Mouse (Mus musculus) cerebellum, adult 11-12 months (tissue): ENCODE measurements at regions not wholly inside any gene's neighbourhood (a gene's known extent, or its start where the extent isn't known, plus 50 kb on each side); places are given as distances from the start of the nearest gene placed in this dataset.
"Not testable (repeated sequence)": the region's sequence is repeated elsewhere in the genome, so short reads cannot be mapped to it uniquely, and the experiment has no call there.

Source experiments
- DNase-seq: peaks from one replicate; pipeline ENCODE4 v3.0.0; 2022

- not testable (repeated sequence) for DNase-seq
These were observed 288.7 kb downstream of the Fut8 start for GRCm38 (mm10) chr12:77526581-77526980.

- DNase-seq, result peak; percentile 65
These were observed 289.6 kb downstream of the Fut8 start for GRCm38 (mm10) chr12:77527499-77527898.

GRCm38 (mm10) chr12:77527953-77528865 lies 290.3 kb downstream of the Fut8 start:
- peak; percentile 98 for DNase-seq

- no peak for DNase-seq
These were observed 290.9 kb downstream of the Fut8 start for GRCm38 (mm10) chr12:77528868-77529271.

- DNase-seq, result no peak
These were observed 291.5 kb downstream of the Fut8 start for GRCm38 (mm10) chr12:77529414-77529813.

- no peak for DNase-seq
These were observed 292.0 kb downstream of the Fut8 start for GRCm38 (mm10) chr12:77529955-77530354.

- DNase-seq, result no peak
These were observed 293.4 kb downstream of the Fut8 start for GRCm38 (mm10) chr12:77531294-77531693.

- DNase-seq, result no peak
These were observed 294.6 kb downstream of the Fut8 start for GRCm38 (mm10) chr12:77532547-77532946.

- DNase-seq, result no peak
These were observed 295.7 kb downstream of the Fut8 start for GRCm38 (mm10) chr12:77533606-77534005.

GRCm38 (mm10) chr12:77534079-77534478 lies 296.2 kb downstream of the Fut8 start:
- DNase-seq, result no peak

GRCm38 (mm10) chr12:77535147-77535546 lies 297.2 kb downstream of the Fut8 start:
- no peak for DNase-seq

- no peak for DNase-seq
These were observed 299.4 kb downstream of the Fut8 start for GRCm38 (mm10) chr12:77537139-77537848.

GRCm38 (mm10) chr12:77539661-77540431 lies 301.9 kb downstream of the Fut8 start:
- DNase-seq, result no peak

GRCm38 (mm10) chr12:77541051-77541765 lies 303.3 kb downstream of the Fut8 start:
- DNase-seq, result peak; percentile 35

- no peak for DNase-seq
These were observed 303.9 kb downstream of the Fut8 start for GRCm38 (mm10) chr12:77541826-77542225.

GRCm38 (mm10) chr12:77543651-77544050 lies 305.7 kb downstream of the Fut8 start:
- no peak for DNase-seq

- peak; percentile 4 for DNase-seq
These were observed 308.2 kb downstream of the Fut8 start for GRCm38 (mm10) chr12:77546165-77546564.

GRCm38 (mm10) chr12:77568286-77568685 lies 330.4 kb downstream of the Fut8 start:
- peak; percentile 66 for DNase-seq

- DNase-seq, result no peak
These were observed 332.6 kb downstream of the Fut8 start for GRCm38 (mm10) chr12:77570501-77570900.

- peak; percentile 1 for DNase-seq
These were observed 333.1 kb downstream of the Fut8 start for GRCm38 (mm10) chr12:77571071-77571470.

GRCm38 (mm10) chr12:77575046-77575445 lies 337.1 kb downstream of the Fut8 start:
- no peak for DNase-seq

GRCm38 (mm10) chr12:77588297-77588696 lies 350.4 kb downstream of the Fut8 start:
- DNase-seq, result no peak
